Mouse (Mus musculus) midbrain, postnatal 0 days (tissue): ENCODE data around the gene Cdc25b. TPM values are rescaled to one million over a fixed set of nuclear protein-coding genes. Genes with fewer than 3 reads are reported as not detected.

Experiments
- ATAC-seq: fragments of 200-750 bp; cut with Nextera tagmentation; 2 replicates; pipeline ENCODE4 v1.8.0; 2017; ENCODE audit warnings: moderate number of reproducible peaks, mild to moderate bottlenecking, moderate TSS enrichment, moderate library complexity; ENCODE audit not compliant: low FRiP score
- DNase-seq: peaks from one replicate; pipeline ENCODE4 v3.0.0-alpha.2; 2015; ENCODE audit warnings: low spot score
- H3K27ac ChIP-seq: fragments of 300-500 bp; sonication (generic); 2 replicates; pipeline ENCODE4 v1.5.1; 2014; ENCODE audit warnings: low read depth, mild to moderate bottlenecking, low read length, mixed read lengths
- H3K27me3 ChIP-seq: fragments of 300-500 bp; sonication (generic); 2 replicates; pipeline ENCODE4 v1.6.1; 2014; ENCODE audit warnings: low read length, control low read depth, mixed read lengths; ENCODE audit not compliant: insufficient read depth
- H3K36me3 ChIP-seq: fragments of 300-500 bp; sonication (generic); 2 replicates; pipeline ENCODE4 v1.6.1; 2014; ENCODE audit warnings: low read length, control low read depth, mixed read lengths; ENCODE audit not compliant: insufficient read depth
- H3K4me1 ChIP-seq: fragments of 300-500 bp; sonication (generic); 2 replicates; pipeline ENCODE4 v1.6.1; 2014; ENCODE audit warnings: mild to moderate bottlenecking, control low read depth, antibody characterized with exemption, low read length, mixed read lengths; ENCODE audit not compliant: insufficient read depth
- H3K4me2 ChIP-seq: fragments of 300-500 bp; sonication (generic); 2 replicates; pipeline ENCODE4 v1.6.1; 2014; ENCODE audit warnings: low read depth, mild to moderate bottlenecking, low read length, mixed read lengths; ENCODE audit not compliant: poor library complexity, severe bottlenecking
- H3K4me3 ChIP-seq: fragments of 300-500 bp; sonication (generic); 2 replicates; pipeline ENCODE4 v1.5.1; 2014; ENCODE audit warnings: low read depth, mild to moderate bottlenecking, low read length, moderate library complexity
- H3K9ac ChIP-seq: fragments of 300-500 bp; sonication (generic); replicated peaks from 2 replicates; pipeline ENCODE4 v1.6.1; 2014; ENCODE audit warnings: mild to moderate bottlenecking, low read length, moderate library complexity, mixed read lengths; ENCODE audit not compliant: poor library complexity, severe bottlenecking
- H3K9me3 ChIP-seq: fragments of 300-500 bp; sonication (generic); 2 replicates; pipeline ENCODE4 v1.6.1; 2016; ENCODE audit warnings: low read length, control low read depth
- CTCF ChIP-seq: IDR thresholded peaks from 2 replicates; pipeline ENCODE4 v1.5.1; 2016; ENCODE audit warnings: antibody characterized with exemption, mild to moderate bottlenecking
- WGBS: fragments of 180-500 bp; shearing (Covaris S2); extraction: QIAGEN DNeasy Blood & Tissue Kit; methylation state at CpG from one replicate; pipeline ENCODE4 v1.1.7; 2014; 5-methylcytosine and 5-hydroxymethylcytosine counted together
- polyA plus RNA-seq: library from polyadenylated mRNA; unstranded; fragments of >200 nt; fragmentation: Nextera tagmentation; extraction: Ambion mirVana; gene quantifications from 2 replicates; pipeline ENCODE4 v1.2.1, GENCODE M21; 2015
- total RNA-seq: library from RNA; depleted of rRNA; stranded (reverse); fragments of >200 nt; gene quantifications from 2 replicates; pipeline ENCODE4 v1.2.3, GENCODE M21; 2014

The Cdc25b gene
- total and polyA plus RNA-seq, 2 experiments from 2014 or later: 10.0 to 15.1 TPM

DNA sequence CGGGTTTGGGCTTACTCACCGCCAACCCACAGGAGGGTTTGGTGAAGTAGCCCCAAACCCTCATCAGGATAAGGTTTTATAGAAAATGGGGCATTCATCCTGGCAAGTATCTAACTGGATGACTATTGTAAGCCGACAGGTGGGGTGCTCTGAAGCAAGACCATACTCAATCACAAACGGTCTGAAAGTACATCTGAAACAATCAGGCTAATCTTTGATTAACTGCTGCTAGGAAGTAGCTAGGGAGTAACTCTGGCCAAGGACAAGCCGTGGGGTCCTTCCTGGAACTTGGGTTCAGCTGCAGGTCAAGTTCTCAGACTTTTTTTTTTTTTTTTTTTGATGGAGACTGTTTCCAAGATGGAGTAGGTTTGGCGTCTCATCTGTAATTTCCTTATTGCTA, 18.8 kb upstream of the Cdc25b start:
- H3K36me3 ChIP-seq: no peaks in the 10 kb centered on the region; the same call in 1 of the 2 replicates
- no peaks in the 10 kb centered on the region for H3K9me3 ChIP-seq
- 87% methylated on average over 6 of the region's 6 CpGs for WGBS
- no peak for TF ChIP-seq CTCF
- no peak overlapping the region for H3K4me2 ChIP-seq
- ATAC-seq: no peak
- no peak overlapping the region for H3K27ac ChIP-seq
- H3K9ac ChIP-seq: no peak overlapping the region
- DNase-seq: no peak
- no peak overlapping the region for H3K4me3 ChIP-seq
- no peaks in the 10 kb centered on the region for H3K4me1 ChIP-seq
- H3K27me3 ChIP-seq: peaks cover 11% of the 10 kb centered on the region

DNA sequence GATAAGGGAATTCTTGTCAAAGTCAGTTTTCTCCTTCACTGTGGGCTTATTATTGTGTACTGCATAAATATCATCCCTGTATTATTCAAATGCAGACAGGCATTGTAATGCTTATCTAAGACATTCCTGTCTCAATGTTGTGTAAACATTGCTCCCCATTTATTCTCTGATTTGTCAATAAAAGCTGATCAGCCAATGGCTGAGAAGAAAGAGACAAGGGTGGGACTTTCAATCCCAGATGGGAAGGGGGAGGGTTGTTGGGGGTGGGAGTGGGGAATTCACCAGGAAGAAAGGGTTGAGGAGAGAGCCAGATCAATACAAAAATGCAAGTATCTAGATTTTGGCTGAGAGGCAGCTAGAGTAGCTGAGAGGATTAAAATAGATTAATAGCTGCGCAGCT, 17.8 kb upstream of the Cdc25b start:
- Histone ChIP-seq H3K9ac (no peak overlapping the region), H3K27me3 (peaks cover 11% of the 10 kb centered on the region), H3K9me3 (no peaks in the 10 kb centered on the region), H3K4me3 (no peak overlapping the region), H3K36me3 (no peaks in the 10 kb centered on the region; the same call in 1 of the 2 replicates), H3K4me2 (no peak overlapping the region), H3K27ac (no peak overlapping the region), H3K4me1 (peaks cover 1% of the 10 kb centered on the region; the same call in 1 of the 2 replicates)
- DNase-seq (no peak), ATAC-seq (no peak)
- TF ChIP-seq CTCF: no peak
- WGBS: 68% methylated on average over 1 of the region's 1 CpGs

DNA sequence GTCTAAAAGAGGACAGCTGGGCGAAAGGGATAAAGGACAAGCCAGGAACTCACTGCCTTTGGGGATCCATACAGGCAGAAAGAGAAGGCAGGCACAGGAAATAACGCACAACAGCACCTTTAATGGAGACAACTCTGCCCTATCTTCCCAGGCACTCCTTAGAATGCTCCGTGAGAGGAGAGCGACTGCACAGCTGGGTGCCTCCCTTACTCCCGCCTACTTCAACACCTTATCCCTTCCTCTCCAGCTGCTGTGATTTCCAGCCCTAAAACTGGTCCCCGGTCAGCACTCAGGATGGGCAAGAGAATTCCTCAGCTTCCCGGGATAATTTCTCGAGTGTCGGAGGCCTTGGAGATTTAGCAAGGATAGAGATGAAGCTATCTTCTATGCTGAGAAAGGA, 15.8 kb upstream of the Cdc25b start:
- Histone ChIP-seq H3K9ac (no peak overlapping the region), H3K27me3 (peaks cover 11% of the 10 kb centered on the region), H3K4me3 (no peak overlapping the region), H3K36me3 (no peaks in the 10 kb centered on the region; the same call in 1 of the 2 replicates), H3K9me3 (no peaks in the 10 kb centered on the region), H3K4me1 (peaks cover 9% of the 10 kb centered on the region), H3K4me2 (no peak overlapping the region), H3K27ac (no peak overlapping the region)
- no peak for ATAC-seq
- no peak for DNase-seq
- no peak for TF ChIP-seq CTCF
- 29% methylated on average over 9 of the region's 9 CpGs for WGBS

- no peak for TF ChIP-seq CTCF
- Histone ChIP-seq H3K36me3 (no peaks in the 10 kb centered on the region; the same call in 1 of the 2 replicates), H3K9ac (0 out of 2 replicates have a peak overlapping the region, but pooled peaks have one; percentile 8), H3K27me3 (peaks cover 11% of the 10 kb centered on the region), H3K27ac (no peak overlapping the region), H3K4me2 (peak overlapping the region; percentile 28), H3K9me3 (no peaks in the 10 kb centered on the region), H3K4me3 (no peak overlapping the region), H3K4me1 (peaks cover 12% of the 10 kb centered on the region)
- ATAC-seq: no peak
- WGBS: 25% methylated on average over 43 of the region's 43 CpGs
- DNase-seq: no peak
Observed at GRCm38 (mm10) chr2:131171401-131172104, 15.2 kb upstream of the Cdc25b start.

DNA sequence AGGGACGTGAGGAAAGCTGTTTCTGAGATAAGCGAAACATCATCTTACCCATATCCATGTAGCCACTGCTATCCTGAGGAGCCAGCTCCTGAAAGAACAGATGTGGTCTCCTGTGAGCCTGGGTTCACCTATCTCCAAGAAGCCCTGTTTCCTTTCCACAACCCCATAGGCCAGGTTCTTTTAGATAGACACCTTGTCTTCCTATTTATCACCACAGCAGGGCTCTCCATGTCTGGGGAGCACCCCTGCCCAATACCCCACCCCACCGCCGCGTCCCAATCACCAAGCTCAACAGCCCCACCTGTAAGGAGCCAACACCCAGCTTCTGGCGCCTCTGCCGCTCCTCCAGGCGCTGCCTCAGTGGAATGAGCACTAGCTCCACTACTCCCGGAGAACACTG, 14.4 kb upstream of the Cdc25b start:
- peaks cover 11% of the 10 kb centered on the region for H3K27me3 ChIP-seq
- no peak overlapping the region for H3K27ac ChIP-seq
- ATAC-seq (no peak), DNase-seq (no peak)
- TF ChIP-seq CTCF: no peak
- no peak overlapping the region for H3K4me3 ChIP-seq
- 62% methylated on average over 9 of the region's 9 CpGs for WGBS
- H3K9me3 ChIP-seq: no peaks in the 10 kb centered on the region
- no peak overlapping the region for H3K4me2 ChIP-seq
- H3K4me1 ChIP-seq: peaks cover 18% of the 10 kb centered on the region
- H3K9ac ChIP-seq: no peak overlapping the region
- H3K36me3 ChIP-seq: no peaks in the 10 kb centered on the region; the same call in 1 of the 2 replicates

DNA sequence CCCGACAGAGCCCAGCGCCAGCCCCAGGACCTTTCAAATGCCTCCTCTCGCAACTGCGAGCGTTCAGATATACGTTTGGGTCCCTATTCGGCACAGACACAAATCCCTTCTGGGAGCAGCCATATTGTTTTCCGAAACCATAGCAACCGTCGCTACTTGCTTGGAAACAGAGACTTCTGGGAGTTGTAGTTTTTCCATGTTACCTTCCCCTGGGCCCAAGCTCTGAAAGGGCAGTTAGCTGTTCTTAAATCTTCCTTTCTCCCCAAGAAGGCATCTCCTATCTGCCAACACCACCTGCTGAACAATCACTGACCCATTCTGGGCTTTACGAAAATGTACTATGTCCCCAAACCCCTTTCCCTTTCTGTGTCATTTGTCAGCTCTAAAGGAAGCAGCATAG, 12.0 kb upstream of the Cdc25b start:
- no peak for TF ChIP-seq CTCF
- DNase-seq (peak; percentile 91), ATAC-seq (0 out of 2 replicates have a peak, but pooled peaks have one; percentile 10)
- H3K27ac ChIP-seq: no peak overlapping the region
- 5% methylated on average over 11 of the region's 11 CpGs for whole genome bisulfite sequencing
- peaks cover 11% of the 10 kb centered on the region for H3K27me3 ChIP-seq
- H3K9me3 ChIP-seq: no peaks in the 10 kb centered on the region
- H3K4me2 ChIP-seq: peak overlapping the region; percentile 96
- no peaks in the 10 kb centered on the region; the same call in 1 of the 2 replicates for H3K36me3 ChIP-seq
- H3K4me3 ChIP-seq: peak overlapping the region; percentile 46
- H3K9ac ChIP-seq: peak overlapping the region; percentile 46; the same call in 1 of the 2 replicates
- peaks cover 34% of the 10 kb centered on the region for H3K4me1 ChIP-seq
